18 mouse cellular contexts compared by ENCODE assay signal in the genomic region with DNA sequence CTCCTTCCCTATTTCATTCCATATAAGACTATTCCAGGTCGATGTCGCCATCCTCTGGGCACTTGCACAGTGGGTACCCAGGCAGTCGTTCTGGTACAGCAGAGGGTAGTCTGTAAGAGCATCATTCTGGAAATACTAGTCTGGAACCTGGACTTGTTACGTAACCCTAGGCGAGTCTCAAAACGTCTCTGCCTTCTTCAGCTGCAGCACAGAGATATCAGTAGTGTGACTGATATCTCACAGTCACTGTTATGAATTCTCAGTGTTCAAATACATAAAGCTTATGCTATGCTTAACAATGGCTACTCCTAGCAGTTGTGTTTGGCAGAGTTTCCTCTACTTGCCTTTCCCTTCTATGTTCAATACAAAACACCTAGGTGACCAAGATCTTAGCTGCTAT. TPM values are rescaled to one million over a fixed set of nuclear protein-coding genes. Genes with fewer than 3 reads are reported as not detected.
DNase-seq lines count a peak whose midpoint lies in the region; ATAC-seq and TF ChIP-seq lines count a peak whose summit lies in the region.
"Had no signal": no experiment of that assay in that cellular context is flagged by ENCODE, and none has a peak within 500 bp of the region (broad histone marks: within the 10 kb centered on the region; RNA-seq: fewer than 3 reads in every experiment).

No protein-coding gene starts in this region.

- H3K4me2 ChIP-seq in heart, embryonic 12.5 days, result no peak overlapping the region
- H3K4me2 ChIP-seq in liver, embryonic 14.5 days (ENCODE audit: low read depth), result peak overlapping the region; percentile 46
- H3K4me2 ChIP-seq: heart, embryonic 15.5 days; neural tube, embryonic 13.5 days had no signal

- no peak overlapping the region for H3K27ac ChIP-seq in heart, embryonic 12.5 days (ENCODE audit: poor library complexity, severe bottlenecking)
- peak overlapping the region; percentile 75 for H3K27ac ChIP-seq in liver, embryonic 14.5 days
- H3K27ac ChIP-seq: heart, embryonic 15.5 days; layer of hippocampus, adult 2 months; neural tube, embryonic 13.5 days had no signal

- H3K36me3 ChIP-seq in heart, embryonic 12.5 days, result peaks cover 13% of the 10 kb centered on the region
- H3K36me3 ChIP-seq in G1E (replicated peaks), result peaks cover 49% of the 10 kb centered on the region
- H3K36me3 ChIP-seq in liver, embryonic 14.5 days (replicated peaks; ENCODE audit: control insufficient read depth, insufficient read depth, low read depth), result peaks cover 9% of the 10 kb centered on the region
- H3K36me3 ChIP-seq: heart, embryonic 15.5 days had no signal

- ATAC-seq in heart, embryonic 12.5 days (ENCODE audit: insufficient number of reproducible peaks, low FRiP score), result peak; percentile 11; the same call in 1 of the 2 replicates
- ATAC-seq in G1E (ENCODE audit: extremely low read depth, insufficient number of reproducible peaks, low FRiP score, poor library complexity, severe bottlenecking), result no peak; the same call in 1 of the 2 replicates
- peak; percentile 85 for ATAC-seq in liver, embryonic 14.5 days (ENCODE audit: insufficient read depth)
- ATAC-seq: CD4-positive, CD25-positive, alpha-beta regulatory T cell, adult 4 months; forebrain, postnatal 0 days had no signal

- DNase-seq in heart, postnatal 10 days, result no peak
- no peak for DNase-seq in G1E (ENCODE audit: low spot score)
- DNase-seq in c-Kit-positive CD71-positive TER-119-positive erythroid progenitor cells, embryonic 14.5 days (ENCODE audit: low spot score), result peak; percentile 70
- DNase-seq in liver, embryonic 14.5 days (ENCODE audit: low read depth in 3 of 3, low spot score in 3 of 3), result peak; percentile 58 to 66 (median 65)
- DNase-seq in embryo, embryonic 10 days (ENCODE audit: low spot score), result no peak
- DNase-seq in testis, postnatal 10 days (ENCODE audit: low spot score), result no peak
- DNase-seq in left cerebral cortex, postnatal 10 days (ENCODE audit: extremely low spot score in 1 of 2, low spot score in 2 of 2), result no peak
- DNase-seq: adrenal gland, postnatal 25 days; cerebellum, postnatal 36 days; forebrain, postnatal 0 days; heart, adult 18-20 months; thymus, adult 2 months had no signal

- H3K9ac ChIP-seq in heart, embryonic 12.5 days, result no peak overlapping the region
- H3K9ac ChIP-seq in liver, embryonic 14.5 days (replicated peaks), result peak overlapping the region; percentile 50
- H3K9ac ChIP-seq: forebrain, postnatal 0 days; heart, embryonic 15.5 days; neural tube, embryonic 13.5 days had no signal

- TF ChIP-seq EP300 in liver, embryonic 14.5 days (IDR thresholded peaks at IDR 0.05; ENCODE audit: low read depth), result peak; percentile 86

- 52% methylated on average over 6 of the region's 6 CpGs for WGBS in heart, embryonic 12.5 days
- 24% methylated on average over 6 of the region's 6 CpGs for WGBS in liver, embryonic 14.5 days (ENCODE audit: insufficient replicate concordance)

- intact Hi-C loops in heart, postnatal 10 days (cut with DNase I), result no loop called here
- intact Hi-C loops in left cerebral cortex, postnatal 10 days (cut with DNase I), result no loop called here

- H3K9me3 ChIP-seq in heart, embryonic 12.5 days (replicated peaks), result peaks cover 3% of the 10 kb centered on the region; the same call in 1 of the 2 replicates
- H3K9me3 ChIP-seq in G1E (replicated peaks), result peaks cover 3% of the 10 kb centered on the region; the same call in 1 of the 2 replicates
- no peaks in the 10 kb centered on the region; the same call in 1 of the 2 replicates for H3K9me3 ChIP-seq in liver, embryonic 14.5 days (ENCODE audit: control insufficient read depth, low read length)
- H3K9me3 ChIP-seq: megakaryocyte, embryonic 14.5 days; neural tube, embryonic 13.5 days had no signal

- no peaks in the 10 kb centered on the region for H3K27me3 ChIP-seq in heart, embryonic 12.5 days (replicated peaks)
- H3K27me3 ChIP-seq in G1E (ENCODE audit: insufficient read depth, low read length), result no peaks in the 10 kb centered on the region
- H3K27me3 ChIP-seq in liver, embryonic 14.5 days (ENCODE audit: control insufficient read depth, insufficient read depth, low read length), result no peaks in the 10 kb centered on the region
- H3K27me3 ChIP-seq: heart, embryonic 15.5 days; megakaryocyte, embryonic 14.5 days; neural tube, embryonic 13.5 days had no signal

- H3K4me3 ChIP-seq in heart, embryonic 12.5 days, result no peak overlapping the region
- H3K4me3 ChIP-seq in G1E (ENCODE audit: low read depth, low read length), result peak overlapping the region; percentile 30; the same call in 1 of the 2 replicates
- peak overlapping the region in 1 of 2 experiments; percentile 24; a peak in 1 of 4 replicates for H3K4me3 ChIP-seq in liver, embryonic 14.5 days (ENCODE audit: insufficient read depth in 1 of 2, low read depth in 2 of 2, low read length in 2 of 2)
- H3K4me3 ChIP-seq: heart, embryonic 15.5 days; layer of hippocampus, adult 2 months; megakaryocyte, embryonic 14.5 days; neural tube, embryonic 13.5 days had no signal

- TF ChIP-seq CTCF in G1E (IDR thresholded peaks at IDR 0.05; ENCODE audit: low read depth, low read length), result no peak
- 0 out of 2 replicates have a peak, but pooled peaks have one; percentile 13 for TF ChIP-seq CTCF in liver, embryonic 14.5 days (IDR thresholded peaks at IDR 0.05; ENCODE audit: low read depth)

- H3K4me1 ChIP-seq in heart, embryonic 12.5 days (replicated peaks), result no peaks in the 10 kb centered on the region
- H3K4me1 ChIP-seq in G1E (ENCODE audit: insufficient read depth, low read depth, low read length), result peaks cover 68% of the 10 kb centered on the region
- H3K4me1 ChIP-seq in liver, embryonic 14.5 days (replicated peaks; ENCODE audit: control insufficient read depth in 2 of 2, insufficient read depth in 2 of 2, low read length in 1 of 2), result peaks cover 15 to 22% of the 10 kb centered on the region in 2 experiments
- H3K4me1 ChIP-seq: heart, embryonic 15.5 days; neural tube, embryonic 13.5 days had no signal

RNA-seq across cellular contexts. Expression of a gene that starts 9.8 kb away (rescaled TPM):
- 9.2 and 10.4 TPM in 2 replicates for polyA plus RNA-seq in heart, embryonic 12.5 days (2016; fragmentation: Nextera tagmentation; extraction: Ambion mirVana)
- 1 to 10 TPM; 2.3 to 3.4 TPM for total RNA-seq in heart, postnatal 10 days (2021)
- total RNA-seq in G1E (2014; fragmentation: Nextera tagmentation), result 81.4 and 111 TPM in 2 replicates
- total RNA-seq in G1E (2017), result 79.6 and 81.7 TPM in 2 replicates
- 18.7 and 23.0 TPM in 2 replicates for polyA plus RNA-seq in G1E (2012)
- 6.6 and 9.5 TPM in 2 replicates for polyA plus RNA-seq in liver, embryonic 14.5 days (2012; rRNA removed)
- 16.5 and 17.9 TPM in 2 replicates for polyA plus RNA-seq in liver, embryonic 14.5 days (2014; fragmentation: Nextera tagmentation; extraction: Ambion mirVana)
- 10 to 100 TPM; 10.8 to 12.8 TPM for total RNA-seq in left cerebral cortex, postnatal 10 days (2021)

Comparison
In these comparisons a context has a peak if more than half of its experiments do, and no peak if none do; other contexts are left out.
1. DNase-seq: peak in c-Kit-positive CD71-positive TER-119-positive erythroid progenitor cells, embryonic 14.5 days (single experiment) and liver, embryonic 14.5 days (3 of 3); none in heart, postnatal 10 days (0 of 2), G1E (single experiment), embryo, embryonic 10 days (single experiment), testis, postnatal 10 days (single experiment) and left cerebral cortex, postnatal 10 days (0 of 2).
2. RNA of a gene that starts 9.8 kb away (total RNA-seq): 79.6 to 111 TPM in G1E; 10.8 to 12.8 TPM in left cerebral cortex, postnatal 10 days and 2.3 to 3.4 TPM in heart, postnatal 10 days; every median in the first group is over 4 times any median in the second.